Mouse (Mus musculus): Measurements from ENCODE around the gene B4gat1. TPM values are rescaled to one million over a fixed set of nuclear protein-coding genes. Genes with fewer than 3 reads are reported as not detected.

B4gat1 gene
- total and polyA plus RNA-seq, 3 experiments: 6.9 to 9.6 TPM; not detected in 1

GRCm38 (mm10) chr19:5060365-5061330 lies 22.0 kb downstream of the B4gat1 start:
- peak; percentile 52 for DNase-seq (ENCODE audit: low read depth, low spot score)
- Histone ChIP-seq H3K79me2 (ENCODE audit: control insufficient read depth, insufficient read depth, low read length, poor library complexity) (no peaks in the 10 kb centered on the region), H3K9me3 (replicated peaks; ENCODE audit: insufficient read depth, low read length) (no peaks in the 10 kb centered on the region), H3K36me3 (ENCODE audit: control insufficient read depth in 1 of 2, insufficient read depth in 2 of 2, low read length in 2 of 2) (peaks cover 0 to 17% of the 10 kb centered on the region in 2 experiments; a peak in 1 of 4 replicates), H3K4me1 (ENCODE audit: control insufficient read depth in 1 of 2, insufficient read depth in 2 of 2, low read length in 2 of 2) (peaks cover 0 to 39% of the 10 kb centered on the region in 2 experiments; a peak in 3 of 4 replicates), H3K27ac (ENCODE audit: control insufficient read depth, low read depth, low read length) (no peak overlapping the region), H3K9ac (ENCODE audit: control insufficient read depth, low read depth, low read length, poor library complexity, severe bottlenecking) (no peak overlapping the region), H3K27me3 (ENCODE audit: control insufficient read depth in 1 of 2, insufficient read depth in 2 of 2, low read length in 2 of 2) (no peaks in the 10 kb centered on the region), H3K4me3 (ENCODE audit: control insufficient read depth in 1 of 2, insufficient read depth in 1 of 2, low read depth in 2 of 2, low read length in 2 of 2) (no peak overlapping the region)
- TF ChIP-seq POLR2AphosphoS5 (IDR thresholded peaks at IDR 0.05; ENCODE audit: borderline replicate concordance, low read depth, low read length) (no peak), TBP (IDR thresholded peaks at IDR 0.05; ENCODE audit: low read depth, low read length) (no peak), TCF12 (IDR thresholded peaks at IDR 0.05; ENCODE audit: low read depth, low read length) (no peak), POLR2AphosphoS2 (IDR thresholded peaks at IDR 0.05; ENCODE audit: low read length) (no peak), CHD2 (IDR thresholded peaks at IDR 0.05; ENCODE audit: low read length) (no peak), NRF1 (IDR thresholded peaks at IDR 0.05; ENCODE audit: insufficient read depth, low read depth, low read length, poor library complexity, severe bottlenecking) (no peak), KAT2A (conservative IDR thresholded peaks at IDR 0.05; ENCODE audit: low read depth, low read length) (no peak), MXI1 (IDR thresholded peaks at IDR 0.05; ENCODE audit: low read depth, low read length) (no peak), BHLHE40 (IDR thresholded peaks at IDR 0.05; ENCODE audit: borderline replicate concordance, low read depth, low read length) (no peak), MYC (IDR thresholded peaks at IDR 0.05; ENCODE audit: low read depth, low read length) (no peak), MAFK (IDR thresholded peaks at IDR 0.05; ENCODE audit: borderline replicate concordance, low read depth, low read length) (no peak), MEF2A (IDR thresholded peaks at IDR 0.05; ENCODE audit: extremely low read depth, insufficient replicate concordance, low read depth, low read length, poor library complexity, severe bottlenecking) (no peak), MYB (IDR thresholded peaks at IDR 0.05; ENCODE audit: low read depth, low read length) (no peak)

GRCm38 (mm10) chr19:5062041-5062440 lies 23.4 kb downstream of the B4gat1 start:
- TF ChIP-seq MAZ (IDR thresholded peaks at IDR 0.05; ENCODE audit: low read depth, low read length) (no peak), MAFK (IDR thresholded peaks at IDR 0.05; ENCODE audit: borderline replicate concordance, low read depth, low read length) (no peak), RAD21 (IDR thresholded peaks at IDR 0.05; ENCODE audit: low read depth, low read length) (no peak), CHD1 (IDR thresholded peaks at IDR 0.05; ENCODE audit: low read depth, low read length) (no peak), CHD2 (IDR thresholded peaks at IDR 0.05; ENCODE audit: low read length) (no peak), UBTF (IDR thresholded peaks at IDR 0.05; ENCODE audit: borderline replicate concordance, insufficient read depth, low read depth, low read length) (no peak), ZNF384 (IDR thresholded peaks at IDR 0.05; ENCODE audit: low read depth, low read length) (no peak), MYB (IDR thresholded peaks at IDR 0.05; ENCODE audit: low read depth, low read length) (no peak), ZC3H11A (IDR thresholded peaks at IDR 0.05; ENCODE audit: low read depth, low read length) (no peak), USF1 (IDR thresholded peaks at IDR 0.05; ENCODE audit: low read depth, low read length) (no peak), MXI1 (IDR thresholded peaks at IDR 0.05; ENCODE audit: low read depth, low read length) (no peak), HCFC1 (IDR thresholded peaks at IDR 0.05; ENCODE audit: low read depth, low read length) (no peak), ZKSCAN1 (IDR thresholded peaks at IDR 0.05; ENCODE audit: low read depth, low read length) (no peak)
- Histone ChIP-seq H3K27me3 (ENCODE audit: control insufficient read depth in 1 of 2, insufficient read depth in 2 of 2, low read length in 2 of 2) (no peaks in the 10 kb centered on the region), H3K9ac (ENCODE audit: control insufficient read depth, low read depth, low read length, poor library complexity, severe bottlenecking) (no peak overlapping the region), H3K79me2 (ENCODE audit: control insufficient read depth, insufficient read depth, low read length, poor library complexity) (no peaks in the 10 kb centered on the region), H3K9me3 (replicated peaks; ENCODE audit: insufficient read depth, low read length) (no peaks in the 10 kb centered on the region), H3K36me3 (ENCODE audit: control insufficient read depth in 1 of 2, insufficient read depth in 2 of 2, low read length in 2 of 2) (peaks cover 0 to 15% of the 10 kb centered on the region in 2 experiments; a peak in 1 of 4 replicates), H3K4me3 (ENCODE audit: control insufficient read depth in 1 of 2, insufficient read depth in 1 of 2, low read depth in 2 of 2, low read length in 2 of 2) (no peak overlapping the region), H3K27ac (ENCODE audit: control insufficient read depth, low read depth, low read length) (no peak overlapping the region), H3K4me1 (ENCODE audit: control insufficient read depth in 1 of 2, insufficient read depth in 2 of 2, low read length in 2 of 2) (peaks cover 0 to 37% of the 10 kb centered on the region in 2 experiments; a peak in 3 of 4 replicates)
- no peak for DNase-seq (ENCODE audit: low read depth, low spot score)

All from MEL (cell line).